Mouse (Mus musculus) G1E-ER4 (cell line): ENCODE data around the gene As3mt. TPM values are rescaled to one million over a fixed set of nuclear protein-coding genes. Genes with fewer than 3 reads are reported as not detected.

Experiments
- GATA1 ChIP-seq: IDR thresholded peaks from one replicate; pipeline ENCODE4 v1.8.0; 2012; ENCODE audit warnings: low read length, inconsistent platforms
- polyA plus RNA-seq: library from polyadenylated mRNA; stranded (reverse); fragments of >175 nt; gene quantifications from 2 replicates; pipeline ENCODE4 v1.2.3, GENCODE M21; 2012

The As3mt gene
- polyA plus RNA-seq, 1 experiment: not detected

DNA sequence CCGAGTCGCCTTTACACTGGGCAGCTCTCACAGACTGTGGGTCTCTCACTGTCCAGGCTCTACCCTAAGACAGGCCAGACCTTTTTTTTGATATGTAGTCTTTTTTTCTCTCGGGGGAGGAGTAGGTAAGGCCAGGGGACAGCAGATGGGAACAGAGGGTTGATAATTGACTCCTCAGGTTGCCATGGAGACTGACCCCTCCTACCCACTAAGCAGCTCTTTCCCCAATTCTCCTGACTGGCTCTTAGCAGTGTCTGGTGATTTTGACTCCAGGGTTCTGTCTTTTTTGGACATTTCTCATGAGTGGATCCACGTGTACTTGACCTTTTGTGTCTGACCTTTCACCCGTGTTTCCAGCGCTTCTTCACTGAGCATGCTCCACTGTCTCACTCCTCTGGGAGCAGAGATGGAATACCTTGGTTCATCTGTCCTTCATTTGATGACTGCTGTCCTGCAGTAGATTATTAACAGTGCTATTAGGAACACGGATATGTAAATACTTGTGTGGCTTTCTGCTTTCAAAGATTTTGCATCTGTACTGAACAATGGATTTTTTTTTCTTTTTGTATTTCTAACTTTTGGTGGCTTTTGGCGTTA is 20.0 kb downstream of the As3mt start:
- no peak for TF ChIP-seq GATA1

GRCm38 (mm10) chr19:46727945-46728540 is 20.8 kb downstream of the As3mt start:
- TF ChIP-seq GATA1: peak; percentile 87

DNA sequence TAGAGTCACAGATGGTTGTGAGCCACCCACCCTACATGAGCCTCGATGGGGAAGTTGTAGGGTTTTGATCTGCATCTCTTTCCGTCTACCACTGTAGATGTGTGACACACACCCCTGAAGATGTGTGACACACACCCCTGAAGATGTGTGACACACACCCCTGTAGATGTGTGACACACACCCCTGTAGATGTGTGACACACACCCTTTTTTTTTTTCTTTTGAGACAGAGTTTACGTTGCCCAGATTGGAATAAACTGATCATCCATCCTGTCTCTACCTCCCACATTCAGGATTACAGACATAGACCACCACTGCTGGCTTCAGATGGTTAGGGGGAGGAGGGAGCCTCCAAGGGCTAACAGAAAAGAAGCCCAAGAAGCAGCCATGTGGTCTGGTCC is 21.7 kb downstream of the As3mt start:
- TF ChIP-seq GATA1: no peak

- no peak for TF ChIP-seq GATA1
Observed at GRCm38 (mm10) chr19:46731351-46731750, 24.1 kb downstream of the As3mt start.

- no peak for TF ChIP-seq GATA1
Observed at GRCm38 (mm10) chr19:46733626-46734025, 26.4 kb downstream of the As3mt start.

- TF ChIP-seq GATA1: no peak
Observed at GRCm38 (mm10) chr19:46735241-46735640, 28.0 kb downstream of the As3mt start.

DNA sequence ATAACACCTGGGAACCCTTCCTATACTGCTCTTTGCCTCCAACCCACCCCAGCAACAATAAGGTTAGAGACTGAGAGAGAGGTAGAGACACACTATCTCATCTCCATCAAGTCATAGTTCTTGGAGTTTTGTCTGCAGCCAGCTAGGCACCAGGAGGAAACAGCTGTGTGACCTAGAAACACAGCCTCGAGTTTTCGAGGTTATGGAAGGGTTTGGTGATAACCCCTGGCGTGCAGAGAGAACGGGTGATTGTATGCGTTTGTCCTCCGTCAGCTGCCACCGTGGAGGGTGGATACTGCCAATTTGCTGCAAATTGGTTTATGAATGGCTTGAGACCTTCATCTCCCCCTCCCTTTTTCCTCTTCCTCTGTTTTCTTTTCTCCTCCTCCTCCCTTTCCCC is 29.8 kb downstream of the As3mt start:
- TF ChIP-seq GATA1: no peak

GRCm38 (mm10) chr19:46740341-46741008 is 33.2 kb downstream of the As3mt start:
- TF ChIP-seq GATA1: no peak

GRCm38 (mm10) chr19:46741574-46741973 is 34.3 kb downstream of the As3mt start:
- no peak for TF ChIP-seq GATA1

GRCm38 (mm10) chr19:46744681-46745080 is 37.4 kb downstream of the As3mt start:
- no peak for TF ChIP-seq GATA1

GRCm38 (mm10) chr19:46747799-46748198 is 40.5 kb downstream of the As3mt start:
- no peak for TF ChIP-seq GATA1

DNA sequence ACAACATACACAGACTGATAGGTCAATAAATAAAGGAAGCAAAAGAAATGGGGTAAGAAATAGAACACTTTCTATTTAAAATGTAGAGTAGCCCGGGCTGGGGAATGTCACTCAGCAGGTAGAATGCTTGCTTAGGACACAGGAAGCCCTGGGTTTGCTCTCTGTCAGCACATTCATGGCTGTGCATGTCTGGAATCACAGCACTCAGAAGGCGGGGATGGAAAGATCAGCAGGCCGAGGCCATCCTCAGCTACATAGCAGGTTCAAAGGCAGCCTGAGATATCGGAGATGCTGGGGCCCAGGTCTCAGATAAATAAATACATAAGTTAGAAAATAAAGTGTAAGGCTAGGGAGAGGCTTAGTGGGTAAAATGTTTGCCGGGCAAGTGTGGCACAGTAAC is 45.0 kb downstream of the As3mt start:
- TF ChIP-seq GATA1: no peak

GRCm38 (mm10) chr19:46755066-46755465 is 47.8 kb downstream of the As3mt start:
- TF ChIP-seq GATA1: no peak

GRCm38 (mm10) chr19:46756221-46756620 is 49.0 kb downstream of the As3mt start:
- TF ChIP-seq GATA1: no peak

DNA sequence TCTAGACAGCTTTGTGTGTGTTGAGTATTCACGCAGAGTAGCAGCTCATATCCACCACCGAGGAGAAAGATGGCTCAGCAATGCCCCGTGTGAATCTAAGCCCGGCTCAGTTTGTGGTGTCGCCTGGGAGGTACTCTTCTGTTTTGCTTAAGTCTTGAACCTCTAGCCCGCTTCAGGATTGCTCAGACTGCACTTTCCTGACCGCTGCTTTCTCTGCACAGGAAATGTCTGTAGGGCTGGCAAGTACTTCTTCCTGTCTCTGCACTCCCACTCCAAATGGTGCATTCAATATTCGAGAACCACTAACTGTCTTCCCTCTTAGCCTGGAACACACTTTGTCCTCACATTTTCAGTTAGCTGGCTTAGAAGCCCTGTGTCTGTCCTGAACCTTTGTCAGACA is 51.8 kb downstream of the As3mt start:
- TF ChIP-seq GATA1: no peak

GRCm38 (mm10) chr19:46760375-46761160 is 53.3 kb downstream of the As3mt start:
- no peak for TF ChIP-seq GATA1
